Mouse (Mus musculus) heart, postnatal 0 days (tissue): ENCODE results near the gene Impg1.

ENCODE experiments used
- CTCF ChIP-seq: IDR thresholded peaks from 2 replicates; pipeline ENCODE4 v1.5.1; 2016; ENCODE audit warnings: antibody characterized with exemption, control low read depth, low read depth
- EP300 ChIP-seq: IDR thresholded peaks from 2 replicates; pipeline ENCODE4 v1.6.1; 2016; ENCODE audit warnings: antibody characterized with exemption, low read depth

DNA sequence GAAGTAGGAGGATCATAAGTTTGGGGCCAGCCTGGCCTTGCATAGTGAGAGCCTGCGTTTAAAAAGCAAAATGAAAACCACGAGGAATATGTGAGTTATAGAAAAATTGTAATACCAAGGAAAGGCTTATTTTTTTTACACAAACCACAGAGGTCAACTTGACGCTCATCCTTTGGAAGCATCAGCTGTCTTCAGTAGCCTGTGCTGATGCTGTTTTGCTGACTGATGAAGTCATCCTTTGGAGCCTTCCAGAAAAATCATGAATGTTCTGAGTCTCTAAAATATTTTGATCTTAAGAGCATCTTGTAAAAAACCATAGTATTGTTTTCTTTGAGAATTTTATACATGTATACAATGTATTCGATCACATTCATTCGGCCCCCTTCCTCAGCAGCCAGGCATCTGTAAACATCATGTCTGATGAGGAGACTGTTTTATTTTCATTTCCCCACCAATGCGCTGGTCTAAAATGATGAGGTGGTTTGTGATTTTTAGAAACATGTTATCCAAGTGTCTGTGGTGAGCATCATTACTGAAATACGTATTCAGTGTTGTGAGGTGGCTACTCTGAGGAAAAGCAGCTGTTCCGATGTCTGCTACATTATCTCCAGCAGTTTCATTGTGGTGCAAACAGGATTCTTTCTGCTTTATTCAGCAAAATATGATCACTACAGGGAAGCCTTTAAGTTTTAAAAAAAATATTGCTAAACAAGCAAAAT is 190.1 kb downstream of the Impg1 start:
- TF ChIP-seq EP300 (no peak), CTCF (no peak)
